Mouse (Mus musculus): ENCODE measurements around the gene Gng8.

DNA sequence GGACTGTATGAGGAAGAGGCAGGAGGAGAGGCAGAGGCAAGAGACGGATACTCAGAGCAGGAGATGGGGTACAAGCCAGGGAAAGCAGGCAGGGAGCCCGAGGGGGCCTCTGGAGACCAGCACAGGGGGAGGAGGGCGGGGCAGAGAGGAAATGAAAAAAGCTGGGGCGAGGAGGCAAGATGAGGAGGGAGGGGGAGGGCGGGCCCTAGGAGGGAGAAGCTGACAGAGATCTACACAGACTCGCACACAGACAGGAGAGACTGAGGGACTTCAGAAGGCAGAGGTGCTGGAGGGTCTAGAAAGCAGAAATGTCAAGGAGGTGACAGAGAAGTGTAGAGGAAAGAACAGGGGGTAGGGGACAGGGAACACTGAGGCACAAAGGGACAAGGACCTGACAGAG, 14.7 kb downstream of the Gng8 start, which contains the start of gene Ptgir:
- TF ChIP-seq CTCF (IDR thresholded peaks at IDR 0.05; ENCODE audit: insufficient read depth, low read length): no peak
- no peak for TF ChIP-seq POLR2A (IDR thresholded peaks at IDR 0.05; ENCODE audit: borderline replicate concordance, extremely low read depth, low read depth, low read length)
